Mouse (Mus musculus) CD8-positive naive resting alpha-beta T cell, adult 2 months (primary cell): Measurements from ENCODE around the gene Scp2.
"Not testable (repeated sequence)": the region's sequence is repeated elsewhere in the genome, so short reads cannot be mapped to it uniquely, and the experiment has no call there.

Experiments
- DNase-seq, 2 experiments: peaks; one replicate each; pipeline ENCODE4 v3.0.0; 2022; ENCODE audit warnings: low read depth in 2 of 2, low spot score in 2 of 2

Scp2 gene

DNA sequence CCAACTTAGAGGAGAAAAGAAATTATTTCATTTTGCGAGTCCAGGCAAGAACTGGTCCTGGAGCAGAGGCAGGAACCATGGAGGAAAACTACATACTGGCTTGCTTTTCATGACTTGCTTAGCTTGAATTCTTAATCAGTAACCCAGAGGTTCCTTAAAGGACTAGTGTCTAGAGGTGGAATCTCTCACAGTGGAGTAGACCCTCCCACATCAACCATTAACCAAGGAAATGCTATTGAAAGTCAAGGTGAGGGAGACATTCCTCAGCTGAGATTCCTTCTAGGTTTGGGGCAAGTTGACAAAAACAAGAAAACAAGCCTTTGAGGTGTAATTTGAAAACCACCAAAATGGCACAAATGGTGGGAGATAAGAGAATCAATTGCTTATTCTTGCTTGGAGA is at the start of gene Scp2:
Gene Scp2, minus strand, starts transcription at position 119 of the 400 bp plus-strand sequence.
- DNase-seq: no peak

DNA sequence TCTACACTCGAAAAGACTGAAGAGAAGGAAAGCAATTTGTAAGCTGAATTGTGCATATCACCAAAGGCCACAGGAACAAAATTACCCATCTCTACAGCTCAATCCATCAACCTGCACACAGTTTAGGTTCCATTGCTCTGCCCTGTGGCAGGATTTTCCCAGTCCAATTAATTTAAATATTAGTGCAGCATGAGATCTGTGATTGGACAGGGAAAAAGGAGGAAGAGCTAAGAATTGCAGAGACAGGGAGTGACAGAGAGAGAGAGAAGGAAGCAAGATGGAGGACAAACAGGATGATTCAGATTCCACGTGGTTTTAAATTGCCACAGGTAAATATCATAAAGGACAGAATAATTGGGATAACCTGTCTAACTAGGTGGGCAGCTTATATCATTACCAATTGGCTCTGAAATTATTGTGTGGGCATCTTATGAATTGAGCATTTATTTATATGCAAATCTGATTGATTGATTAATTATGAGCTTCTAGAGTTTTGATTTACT is 48.1 kb upstream of the Scp2 start:
- DNase-seq: no peak

DNA sequence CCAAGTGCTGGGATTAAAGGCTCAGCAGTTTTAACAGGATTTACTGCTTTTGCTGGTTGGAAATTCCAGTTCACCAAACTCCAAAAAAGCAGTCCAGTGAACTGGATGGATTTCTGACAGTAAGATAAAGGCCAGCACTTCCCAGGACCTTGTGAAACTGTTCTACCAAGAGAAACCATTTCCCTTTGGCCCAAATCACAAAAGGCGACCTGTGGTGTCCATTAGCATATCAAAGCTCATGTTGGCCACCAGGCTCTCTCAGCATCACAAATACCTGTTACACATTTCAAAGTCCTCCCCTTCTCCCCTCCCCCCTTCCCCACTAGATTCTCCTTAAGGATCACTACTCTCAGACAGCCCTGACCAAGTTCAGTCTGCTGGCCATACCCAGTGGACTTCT is 37.5 kb upstream of the Scp2 start:
- DNase-seq: no peak

DNA sequence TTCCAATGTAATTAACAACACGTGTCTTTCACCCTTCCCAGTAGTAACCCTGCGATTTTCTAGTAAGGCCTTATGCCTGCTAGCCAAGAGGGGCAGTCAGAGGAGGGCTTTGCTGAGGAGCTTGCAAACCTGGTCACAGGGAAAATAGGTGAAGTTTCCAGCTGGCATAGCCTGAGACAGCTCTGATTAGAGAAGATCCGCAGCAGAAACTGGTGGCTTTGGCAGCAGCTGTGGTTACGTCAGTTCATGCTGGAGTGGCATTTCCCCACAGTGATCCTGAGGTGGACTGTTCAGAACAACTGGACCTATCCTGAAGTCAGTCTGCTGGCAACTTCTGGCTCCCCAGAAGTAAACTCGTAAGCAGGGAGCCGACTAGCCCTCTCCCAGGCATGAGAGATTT is 23.3 kb upstream of the Scp2 start:
- no peak for DNase-seq

DNA sequence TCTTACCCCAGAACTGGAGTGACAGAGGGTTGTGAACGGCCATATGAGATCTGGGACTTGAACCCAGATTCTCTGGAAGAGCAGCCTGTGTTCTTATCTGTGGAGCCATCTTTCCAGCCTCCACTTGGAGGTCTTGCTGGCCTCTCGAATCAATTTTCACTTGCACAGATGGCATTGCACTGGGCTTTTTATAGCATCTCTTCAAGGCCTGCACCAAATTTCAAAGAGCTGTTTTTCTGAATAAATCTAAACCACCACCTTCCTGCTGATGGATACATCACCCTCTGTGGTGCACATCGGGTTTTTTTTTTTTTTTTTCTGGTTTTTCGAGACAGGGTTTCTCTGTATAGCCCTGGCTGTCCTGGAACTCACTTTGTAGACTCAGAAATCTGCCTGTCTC is 22.1 kb upstream of the Scp2 start:
- DNase-seq: no peak

DNA sequence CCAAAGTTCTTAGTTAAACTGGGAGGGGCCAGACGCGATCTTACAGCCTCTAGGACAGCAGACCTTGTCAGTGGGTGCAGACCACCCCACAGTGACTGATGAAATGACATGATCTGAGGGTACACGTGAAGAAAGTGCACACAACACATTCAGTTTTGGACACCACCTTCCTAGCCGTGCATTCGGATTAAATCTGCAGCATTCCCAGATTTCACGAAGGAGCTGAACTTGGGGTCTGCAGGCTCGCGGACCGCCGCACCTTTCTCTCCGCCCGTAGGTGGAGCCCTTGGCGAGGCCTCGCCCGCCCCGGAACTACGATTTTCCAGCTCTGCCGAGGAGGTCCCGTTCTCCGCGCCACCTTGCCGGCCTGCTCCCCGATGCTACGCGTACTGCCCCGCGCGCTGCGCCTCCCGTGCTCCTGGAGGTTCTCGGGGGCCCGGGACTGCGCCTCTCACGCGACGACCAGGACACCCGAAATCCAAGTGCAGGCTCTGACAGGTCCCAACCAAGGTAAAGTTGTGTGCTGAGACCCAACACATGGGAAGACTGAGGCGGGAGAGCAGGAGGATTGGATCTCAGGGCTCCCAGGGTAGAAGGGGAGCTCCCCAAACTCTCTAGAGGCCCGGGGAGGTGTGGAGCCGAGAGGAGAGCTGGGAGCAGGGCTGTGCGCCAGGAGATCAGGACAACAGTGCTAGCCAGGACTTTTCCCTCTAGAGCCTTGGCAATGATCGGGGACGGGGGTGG is 20.5 kb upstream of the Scp2 start, which contains the start of gene Echdc2:
Gene Echdc2, plus strand, starts transcription at position 286 of the 744 bp plus-strand sequence.
- DNase-seq: no peak

DNA sequence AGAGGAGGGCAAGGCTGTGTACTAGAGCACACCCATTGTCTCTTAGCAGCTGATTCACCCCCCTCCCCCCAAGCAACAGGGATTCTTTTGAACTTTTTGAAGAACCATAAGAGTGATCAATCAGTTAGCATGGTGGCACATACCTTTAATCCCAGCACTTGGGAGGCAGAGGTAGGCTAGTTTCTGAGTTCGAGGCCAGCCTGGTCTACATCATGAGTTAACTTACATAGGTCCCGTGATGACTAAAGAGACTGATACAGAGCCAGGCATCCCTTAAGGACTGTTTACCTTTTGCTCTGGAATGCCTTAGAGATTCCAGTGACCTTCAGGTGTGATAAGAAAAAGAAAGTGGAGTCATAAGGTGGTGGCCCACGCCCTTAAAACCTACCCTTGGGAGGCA is 18.5 kb upstream of the Scp2 start:
- DNase-seq: no peak

DNA sequence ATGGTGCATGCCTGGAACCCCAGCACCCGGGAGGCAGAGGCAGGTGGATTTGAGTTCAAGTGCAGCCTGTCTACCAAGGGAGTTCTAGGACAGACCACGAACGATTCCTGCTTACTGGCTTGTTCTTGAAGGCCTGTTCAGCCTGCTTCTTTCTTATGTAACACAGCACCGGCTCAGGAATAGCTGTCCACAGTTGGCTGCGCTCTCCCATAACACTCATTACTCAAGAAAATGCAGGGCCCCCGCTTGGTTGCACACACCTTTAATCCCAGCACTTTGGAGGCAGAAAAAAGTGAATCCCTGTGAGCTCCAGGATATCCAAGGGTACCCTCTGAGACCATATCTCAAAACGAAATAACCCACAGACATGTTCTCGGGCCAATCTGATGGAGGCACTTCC is 17.1 kb upstream of the Scp2 start:
- no peak for DNase-seq

DNA sequence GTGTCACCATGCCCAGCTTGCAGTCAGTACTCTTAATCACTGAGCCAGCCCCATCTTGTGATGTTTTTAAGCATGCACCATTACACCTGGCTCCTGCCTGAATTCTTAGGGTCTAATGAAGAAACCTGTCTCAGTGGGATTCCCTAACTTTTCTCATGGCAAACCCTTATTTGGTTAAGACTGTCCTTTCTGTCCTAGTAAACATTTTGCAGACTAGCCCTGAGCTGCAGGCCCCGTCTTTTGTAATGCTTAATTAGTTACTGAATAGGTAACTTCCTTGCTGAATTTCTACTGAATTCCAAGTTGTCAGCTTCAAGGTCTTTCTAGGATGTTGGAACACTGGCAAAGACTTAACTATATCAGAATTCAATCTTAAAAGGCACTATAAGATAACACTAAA is 10.3 kb upstream of the Scp2 start:
- DNase-seq: not testable (repeated sequence)

DNA sequence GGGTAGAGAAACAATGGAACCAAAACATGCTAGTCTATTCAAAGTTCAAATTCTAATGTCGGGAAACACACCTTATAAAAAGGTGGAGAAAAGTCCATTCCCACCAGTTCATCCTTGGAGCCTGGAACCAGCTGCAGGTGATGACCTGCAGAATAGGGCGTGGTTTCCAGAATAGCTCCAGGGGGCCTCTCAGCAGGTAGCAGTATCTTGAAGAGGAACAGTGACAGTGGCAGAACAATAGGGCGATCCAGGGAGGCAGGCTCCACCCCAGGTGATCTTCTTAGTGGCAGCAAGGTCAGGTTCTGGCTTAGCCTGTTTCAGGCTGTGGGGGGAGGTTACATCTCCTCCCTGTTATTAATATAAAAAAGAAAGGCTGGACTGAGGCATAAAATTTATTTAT is 756 bp upstream of the Scp2 start:
- not testable (repeated sequence) for DNase-seq

DNA sequence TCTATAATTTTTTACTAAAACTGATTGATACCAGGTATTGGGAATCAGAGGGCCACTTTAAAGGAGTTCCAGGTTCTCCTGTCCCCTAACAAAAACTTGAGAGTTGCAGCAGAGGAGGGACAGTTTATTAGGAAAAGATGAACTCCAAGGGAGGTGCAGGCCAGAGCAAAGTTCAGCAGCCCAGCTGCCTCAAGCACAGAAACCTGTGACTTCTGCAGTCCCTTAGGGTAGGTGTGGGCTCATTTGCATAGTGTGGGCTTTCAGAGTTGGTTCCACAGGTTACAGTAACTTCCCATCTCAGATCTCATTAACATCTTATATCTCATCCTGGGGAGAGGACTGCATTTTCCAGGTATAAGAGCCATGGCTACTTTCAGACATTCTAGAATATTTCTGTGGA is 1.0 kb downstream of the Scp2 start:
- no peak for DNase-seq

DNA sequence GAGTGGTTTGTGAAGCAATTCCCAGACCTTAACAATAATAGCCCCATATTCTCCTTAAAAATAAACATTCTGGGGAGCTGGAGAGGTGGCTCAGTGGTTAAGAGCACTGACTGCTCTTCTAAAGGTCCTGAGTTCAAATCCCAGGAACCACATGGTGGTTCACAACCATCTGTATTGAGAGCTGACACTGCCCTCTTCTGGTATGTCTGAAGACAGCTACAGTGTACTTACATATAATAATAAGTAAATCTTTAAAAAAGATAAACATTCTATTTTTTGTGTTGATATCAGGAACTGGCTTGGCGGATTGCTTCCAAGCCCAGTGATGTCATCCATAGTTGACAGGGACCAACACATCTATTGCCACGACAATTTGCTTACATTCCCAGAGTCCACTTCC is 1.6 kb downstream of the Scp2 start:
- not testable (repeated sequence) for DNase-seq

DNA sequence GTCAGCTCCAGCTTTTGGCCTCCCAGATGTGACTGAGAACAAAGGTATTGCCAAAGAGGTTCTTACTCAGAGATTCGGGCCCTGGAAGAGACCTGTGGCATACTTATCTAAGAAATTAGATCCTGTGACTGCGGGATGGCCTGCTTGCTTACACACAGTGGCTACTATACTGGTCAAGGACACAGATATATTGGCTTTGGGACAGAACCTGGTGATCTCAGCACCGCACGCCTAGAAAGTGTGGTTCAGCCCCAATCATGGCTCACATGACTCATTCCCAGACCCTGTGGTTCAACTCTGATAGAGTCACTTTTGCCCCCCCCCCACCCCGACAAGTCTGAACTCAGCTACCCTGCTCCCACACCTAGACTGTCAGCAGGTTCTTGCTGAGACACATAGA is 7.9 kb downstream of the Scp2 start:
- no peak for DNase-seq

DNA sequence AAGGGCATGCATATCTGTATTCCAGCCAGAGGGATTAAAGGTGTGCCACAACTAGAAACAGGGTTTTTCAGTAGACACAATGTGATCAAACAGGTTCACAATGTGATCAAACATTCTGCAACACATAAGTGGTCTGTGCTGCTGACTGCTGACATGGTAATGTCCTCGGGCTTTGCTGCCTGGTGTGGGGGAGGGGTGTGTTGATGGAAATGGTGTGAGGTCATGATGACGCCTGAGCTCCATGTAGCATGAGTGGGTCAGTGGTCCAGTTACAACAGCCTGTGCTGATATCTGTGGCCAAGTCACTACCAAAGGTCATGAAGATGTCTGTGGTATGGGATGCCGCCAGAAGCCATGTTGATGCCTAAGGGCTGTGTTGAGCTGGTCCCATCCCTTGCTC is 14.3 kb downstream of the Scp2 start:
- no peak for DNase-seq

DNA sequence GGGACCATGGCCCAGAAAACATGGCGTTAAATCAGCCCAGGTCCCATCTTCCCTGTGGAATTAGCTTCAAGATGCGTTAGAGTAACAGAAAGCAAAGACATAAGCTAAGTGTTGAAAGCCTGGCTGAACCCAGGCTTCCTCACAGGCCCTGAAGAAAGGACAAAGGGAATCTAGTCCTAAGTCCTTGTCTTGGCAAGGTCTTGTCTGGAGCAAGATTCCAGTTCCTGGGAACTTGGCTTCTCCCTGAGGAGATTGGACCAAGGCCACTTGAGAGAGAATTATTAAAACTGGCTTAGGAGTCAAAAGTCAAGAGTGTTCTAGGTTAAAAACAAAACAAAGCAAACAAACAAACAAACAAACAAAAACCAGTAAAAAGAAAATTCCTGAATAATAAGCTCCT is 16.5 kb downstream of the Scp2 start:
- DNase-seq: no peak

DNA sequence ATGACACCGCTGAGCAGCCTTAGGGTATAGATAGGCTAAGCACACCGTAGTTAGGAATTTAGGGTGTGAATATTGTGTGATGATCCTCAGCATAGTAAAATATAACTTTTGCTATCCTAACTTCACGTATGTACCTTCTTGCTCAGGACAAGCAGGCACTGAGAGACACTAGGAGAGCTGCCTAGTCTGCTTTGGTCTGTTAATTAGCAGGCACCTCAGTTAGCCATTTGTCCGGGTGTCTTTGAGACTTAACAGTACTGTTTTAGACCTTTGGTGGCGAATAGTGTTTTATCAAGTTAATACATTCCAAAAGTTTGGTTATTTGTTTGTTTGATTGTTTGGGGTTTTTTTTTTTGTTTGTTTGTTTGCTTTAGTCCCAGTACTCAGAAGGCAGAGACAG is 17.3 kb downstream of the Scp2 start:
- DNase-seq: no peak

DNA sequence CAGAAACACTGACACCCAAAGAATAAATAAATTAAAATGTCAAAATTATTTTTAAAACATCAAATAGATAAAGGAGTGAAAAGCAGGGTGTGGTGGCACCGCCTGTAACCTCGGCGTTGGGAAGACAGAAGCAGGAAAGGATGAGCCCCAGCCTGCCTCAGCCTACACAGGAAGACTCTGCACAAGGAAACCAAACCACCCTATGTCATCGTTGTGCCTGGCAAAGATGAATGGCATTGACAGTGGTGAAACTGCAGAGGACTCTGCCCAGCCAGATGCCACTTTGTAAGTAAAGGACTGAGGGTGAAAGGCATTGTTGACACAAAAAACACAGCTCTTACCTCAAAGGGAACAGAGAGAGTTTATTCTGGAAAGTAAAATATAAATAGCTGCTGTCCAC is 18.5 kb downstream of the Scp2 start:
- no peak for DNase-seq

DNA sequence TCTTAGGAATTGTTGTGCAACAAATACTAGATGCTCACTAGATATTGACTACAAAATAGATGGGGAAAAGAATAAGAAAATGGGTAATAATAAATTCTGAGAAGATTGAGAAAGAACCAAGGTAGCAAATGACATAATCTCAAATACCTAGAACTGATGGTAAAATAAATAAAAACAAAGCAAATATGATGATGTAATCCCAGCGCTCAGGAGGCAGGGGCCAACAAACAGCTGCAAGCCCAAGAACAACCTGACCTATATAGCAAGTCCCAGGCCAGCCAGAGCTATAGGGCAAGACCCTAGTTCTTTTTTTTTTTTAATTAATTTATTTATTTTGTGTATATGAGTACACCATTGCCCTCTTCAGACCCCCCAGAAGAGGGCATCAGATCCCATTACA is 20.7 kb downstream of the Scp2 start:
- no peak for DNase-seq

DNA sequence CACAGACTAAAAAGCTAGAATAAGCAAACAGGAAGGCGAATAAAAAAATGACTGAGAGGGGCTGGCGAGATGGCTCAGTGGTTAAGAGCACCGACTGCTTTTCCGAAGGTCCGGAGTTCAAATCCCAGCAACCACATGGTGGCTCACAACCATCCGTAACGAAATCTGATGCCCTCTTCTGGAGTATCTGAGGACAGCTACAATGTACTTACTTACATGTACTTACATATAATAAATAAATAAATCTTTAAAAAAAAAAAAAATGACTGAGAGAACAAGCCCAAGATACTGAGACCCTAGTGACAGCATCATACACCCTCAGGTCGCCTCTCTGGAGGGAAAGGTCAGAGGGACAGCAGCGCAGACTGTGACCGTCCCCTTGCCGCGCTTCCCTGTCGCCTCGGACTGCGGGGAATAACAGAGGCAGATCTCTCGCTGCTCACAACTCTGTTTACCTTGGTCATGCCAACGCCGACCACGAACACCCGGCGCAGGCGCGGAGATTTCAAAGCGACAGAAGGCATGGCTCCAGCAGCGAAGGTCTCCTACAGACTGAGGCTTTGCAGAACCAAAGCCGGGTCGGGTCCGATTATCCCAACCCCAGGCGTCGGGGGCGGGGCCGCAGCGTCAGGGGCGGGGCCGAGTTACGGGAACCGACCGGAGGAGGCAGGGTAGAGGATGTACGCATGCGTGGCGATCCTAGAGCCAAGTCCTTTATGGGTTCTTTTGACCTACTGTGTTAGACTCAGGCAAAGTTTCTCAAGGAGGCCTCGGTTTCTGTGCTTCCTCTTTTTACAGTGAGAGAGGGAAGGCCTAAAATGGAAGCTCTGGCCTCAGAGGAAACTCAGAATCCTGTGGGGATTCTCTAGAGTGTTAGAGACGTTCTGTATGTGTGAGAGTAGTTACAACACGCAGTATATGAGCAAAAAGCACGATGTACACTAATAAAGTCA is 26.6 kb downstream of the Scp2 start:
- DNase-seq: peak; percentile 69 to 78

DNA sequence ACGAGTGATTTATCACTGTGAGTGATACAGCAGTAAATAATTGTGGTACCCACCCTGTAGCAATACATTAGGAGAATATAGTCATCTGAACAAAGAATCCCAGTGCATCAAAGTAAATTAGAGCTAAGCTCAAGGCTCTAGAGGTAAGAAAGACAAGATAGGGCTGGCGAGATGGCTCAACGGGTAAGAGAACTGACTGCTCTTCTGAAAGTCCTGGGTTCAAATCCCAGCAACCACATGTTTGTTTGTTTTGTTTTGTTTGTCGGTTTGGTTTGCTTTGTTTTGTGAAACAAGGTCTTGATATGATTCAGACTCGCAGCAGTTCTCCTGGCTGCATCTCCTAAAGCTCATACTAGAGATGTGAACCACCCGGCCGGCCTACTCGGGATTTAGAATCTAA is 27.3 kb downstream of the Scp2 start:
- DNase-seq: no peak

DNA sequence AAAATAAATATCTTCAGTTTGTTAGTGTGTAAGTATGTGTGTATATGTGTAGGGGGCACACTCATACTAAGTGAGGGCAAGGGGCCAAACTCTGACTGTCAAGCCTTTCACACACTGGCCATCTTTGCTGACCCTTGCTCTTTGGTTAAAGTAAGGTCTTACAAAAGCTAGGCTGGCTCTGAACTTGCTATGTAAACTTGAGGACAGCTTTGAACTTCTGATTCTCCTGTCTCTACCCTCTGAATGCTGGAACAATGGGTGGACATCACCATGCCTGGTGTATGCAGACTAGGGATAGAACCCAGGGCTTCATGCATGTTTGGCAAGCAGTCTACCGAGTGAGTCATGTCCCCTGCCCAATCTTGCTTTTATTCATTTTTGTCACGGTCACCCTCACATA is 28.3 kb downstream of the Scp2 start:
- no peak for DNase-seq

DNA sequence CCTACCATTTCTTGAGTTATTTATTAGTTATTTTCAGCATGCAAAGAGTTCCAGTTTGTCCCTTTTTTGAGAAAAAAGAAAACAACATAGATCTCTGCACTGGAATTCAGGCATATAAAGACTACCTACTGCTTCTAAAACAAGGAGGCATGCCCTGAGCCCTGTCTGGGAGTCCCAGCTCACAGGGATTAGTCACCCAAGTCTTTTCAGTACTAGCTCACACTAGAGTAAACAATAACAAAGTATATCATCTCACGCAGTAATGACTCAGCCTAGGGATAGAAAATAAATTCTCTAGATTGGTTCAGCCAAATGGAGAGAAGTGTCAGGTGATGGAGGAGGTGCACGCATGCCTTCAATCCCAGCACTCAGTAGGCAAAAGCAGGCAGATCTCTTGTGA is 34.1 kb downstream of the Scp2 start:
- DNase-seq: no peak
